Mouse (Mus musculus): ENCODE measurements at regions not wholly inside any gene's neighbourhood (a gene's known extent, or its start where the extent isn't known, plus 50 kb on each side); places are given as distances from the start of the nearest gene placed in this dataset.

- no peak for DNase-seq
Observed at GRCm38 (mm10) chr5:12926289-12926688, 198.9 kb upstream of the Sema3a start.

DNA sequence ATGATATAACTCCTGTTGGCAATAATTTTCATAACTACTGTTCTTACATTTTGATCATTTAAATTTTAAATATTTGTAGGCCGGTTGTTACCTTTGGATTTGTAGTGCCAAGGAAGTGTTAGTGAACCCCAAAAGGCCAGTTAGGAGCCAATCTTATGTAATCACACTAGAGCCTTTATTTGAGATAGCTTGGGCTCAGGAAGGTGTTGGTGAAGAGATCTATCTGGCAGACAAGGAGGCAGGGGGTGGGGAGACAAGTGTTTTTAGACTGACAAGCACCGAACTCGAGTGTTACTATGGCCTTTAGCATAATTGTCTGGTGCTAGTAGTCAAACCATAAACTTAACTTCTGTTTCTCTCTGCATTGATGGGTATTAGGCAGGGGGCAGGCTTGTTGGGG, 198.0 kb upstream of the Sema3a start:
- DNase-seq = no peak

GRCm38 (mm10) chr5:12937052-12937451, 188.2 kb upstream of the Sema3a start:
- no peak for DNase-seq

DNA sequence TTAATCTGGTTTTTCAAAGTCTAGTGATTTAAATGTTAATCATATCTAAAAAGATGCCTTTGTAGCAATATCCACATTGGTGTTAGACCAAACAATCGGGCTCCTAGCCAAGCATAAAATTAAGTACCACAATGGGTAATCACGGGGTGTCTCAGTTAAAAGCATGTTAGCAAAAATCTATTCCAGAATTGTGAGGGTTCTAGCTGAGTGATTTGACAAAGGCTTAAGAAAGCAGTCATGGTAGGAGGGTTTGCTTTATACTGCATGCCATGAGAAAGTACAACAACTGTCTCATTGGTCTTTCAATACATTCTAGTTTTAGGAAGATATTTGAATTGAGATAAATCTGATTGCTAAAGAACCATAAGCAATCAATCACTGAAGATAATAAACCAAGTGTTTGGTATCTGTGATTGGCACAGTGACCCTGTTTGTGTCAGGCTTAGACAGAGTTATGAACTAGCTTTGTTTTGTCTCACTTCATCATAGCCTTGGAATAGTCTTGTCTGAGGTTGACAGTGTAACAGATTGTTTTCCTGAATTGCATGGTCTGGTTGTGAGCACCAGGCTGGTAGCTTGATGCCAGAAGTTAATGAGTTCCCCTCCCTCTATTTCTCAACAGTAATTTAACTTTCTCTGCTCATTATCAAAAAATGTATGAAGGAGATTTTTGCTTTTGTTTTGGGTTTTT, 186.9 kb upstream of the Sema3a start:
- no peak for DNase-seq

DNA sequence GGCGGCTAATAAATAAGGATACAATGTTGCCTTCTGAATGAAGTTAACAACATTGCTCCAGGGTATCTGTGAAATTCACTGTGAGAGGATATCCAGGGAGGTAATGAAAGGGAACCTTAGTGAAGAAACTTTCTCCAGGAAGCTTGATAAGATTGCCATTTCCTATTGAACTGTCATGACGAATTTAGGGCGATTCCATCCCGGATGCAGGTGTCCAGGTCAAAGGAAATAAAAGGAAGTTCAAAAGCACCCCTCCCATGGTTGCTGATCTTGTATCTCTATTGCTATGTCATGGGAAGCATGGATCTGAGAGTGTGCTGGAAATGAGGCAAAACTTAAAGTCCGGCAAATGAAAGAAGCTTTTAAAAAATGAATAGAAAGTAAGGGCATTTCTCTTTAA, 180.7 kb upstream of the Sema3a start:
- DNase-seq = no peak

GRCm38 (mm10) chr5:12948472-12948871, 176.7 kb upstream of the Sema3a start:
- DNase-seq = no peak

- DNase-seq = no peak
Observed at GRCm38 (mm10) chr5:12970987-12971386, 154.2 kb upstream of the Sema3a start.

DNA sequence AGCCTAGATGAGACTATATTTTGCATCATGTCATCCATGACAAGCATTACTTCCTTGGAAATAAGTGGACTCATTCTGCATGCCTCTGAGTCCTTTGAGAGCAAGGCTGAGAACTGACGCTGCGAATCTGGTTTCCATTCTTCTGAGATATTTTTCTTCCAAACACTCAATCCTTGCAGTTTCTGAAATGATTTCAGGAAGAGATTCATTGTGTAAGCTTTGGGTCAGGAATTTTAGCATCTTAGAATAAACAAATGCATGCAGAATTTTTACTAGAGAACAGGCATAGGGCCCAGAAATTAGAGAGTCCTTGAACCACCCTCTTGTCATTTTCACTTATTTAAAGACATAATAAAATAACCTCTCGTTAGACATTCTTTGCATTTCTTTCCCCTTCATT, 151.5 kb upstream of the Sema3a start:
- no peak for DNase-seq

DNA sequence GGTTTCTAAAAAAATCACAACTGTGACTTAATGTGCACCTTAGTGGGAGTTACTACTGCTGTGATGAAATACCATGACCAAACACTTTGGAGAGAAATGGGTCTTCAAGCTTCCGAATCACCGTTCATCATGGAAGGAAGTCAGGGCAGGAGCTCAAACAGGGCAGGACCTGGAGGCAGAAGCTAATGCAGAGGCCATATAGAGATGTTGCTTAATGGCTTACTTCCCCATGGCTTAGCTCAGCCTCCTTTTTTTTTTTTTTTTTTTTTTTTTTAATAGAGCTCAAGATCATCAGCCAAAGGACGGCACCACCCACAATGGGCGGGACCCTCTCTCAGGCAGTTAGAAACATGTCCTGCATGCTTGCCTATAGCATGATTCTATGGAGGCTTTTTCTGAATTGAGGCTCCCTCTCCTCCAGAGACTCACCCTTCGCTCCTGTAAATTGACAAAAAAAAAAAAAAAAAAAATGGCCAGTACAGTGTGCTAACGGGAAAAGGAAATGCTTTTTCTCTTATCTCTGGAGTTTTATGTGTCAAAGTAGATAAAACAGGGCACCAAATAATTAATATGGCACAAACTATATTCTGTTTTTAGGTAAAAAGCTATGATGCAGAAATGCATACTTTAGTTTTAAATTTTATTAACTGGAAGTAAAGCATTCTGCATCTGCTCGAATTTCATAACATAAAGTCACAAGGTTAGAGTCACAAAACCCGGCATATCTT, 149.0 kb upstream of the Sema3a start:
- no peak for DNase-seq

DNA sequence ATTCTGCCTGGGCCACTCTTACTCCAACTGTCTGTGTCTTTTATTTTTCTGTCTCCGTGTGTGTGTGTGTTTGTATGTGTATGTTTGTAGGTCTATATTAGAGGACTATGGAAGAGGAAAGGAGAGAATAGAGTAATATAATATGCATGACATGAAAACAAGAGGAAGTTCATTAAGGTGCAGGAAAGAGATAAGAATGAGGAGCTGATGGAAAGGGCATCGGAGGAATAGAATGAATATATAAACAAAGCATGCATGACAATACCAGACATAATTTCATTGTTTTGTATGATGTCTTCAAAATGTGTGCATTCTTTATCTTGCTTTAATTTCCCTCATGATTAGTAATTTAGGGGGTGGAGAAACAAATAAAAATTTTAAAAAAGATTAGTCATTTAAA, 147.3 kb upstream of the Sema3a start:
- no peak for DNase-seq

- no peak for DNase-seq
Observed at GRCm38 (mm10) chr5:12993826-12994225, 131.4 kb upstream of the Sema3a start.

DNA sequence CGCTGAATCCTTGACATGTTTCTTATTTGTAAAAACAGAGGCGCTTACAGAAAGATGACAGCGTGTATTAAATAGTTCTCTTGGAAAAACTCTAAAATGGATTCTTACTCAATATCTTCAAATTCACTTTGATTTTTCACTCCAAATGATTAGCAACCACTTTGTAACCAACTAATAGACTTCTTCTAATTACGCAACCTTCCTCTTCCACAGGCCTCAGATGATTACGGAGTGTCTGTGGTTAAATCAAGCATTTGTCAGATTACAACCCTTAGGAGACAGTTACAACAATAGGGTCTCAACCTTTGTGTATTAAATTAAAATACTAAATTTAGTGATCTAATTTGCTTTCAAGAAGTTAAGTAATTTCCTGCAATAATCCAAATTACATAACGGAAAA, 127.8 kb upstream of the Sema3a start:
- no peak for DNase-seq

- DNase-seq = no peak
Observed at GRCm38 (mm10) chr5:13007132-13007531, 118.1 kb upstream of the Sema3a start.

DNA sequence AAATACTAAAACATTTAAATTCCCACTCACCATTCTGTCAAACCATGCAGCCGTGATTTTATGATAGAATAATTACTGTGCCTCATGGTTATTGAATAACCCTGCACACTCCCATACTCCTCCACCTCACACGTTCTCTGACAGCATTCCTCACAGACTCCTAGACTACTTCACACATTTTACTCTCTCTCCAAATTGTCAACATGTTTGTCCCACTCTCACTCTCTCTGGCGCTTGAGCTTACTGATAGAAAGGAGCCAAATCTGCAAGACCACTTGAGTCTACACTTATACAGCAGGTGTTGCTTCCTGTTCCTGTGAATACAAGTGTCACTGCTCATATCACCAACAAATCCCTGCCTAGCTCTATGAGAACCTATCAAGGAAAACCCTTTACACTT, 102.9 kb upstream of the Sema3a start:
- no peak for DNase-seq

DNA sequence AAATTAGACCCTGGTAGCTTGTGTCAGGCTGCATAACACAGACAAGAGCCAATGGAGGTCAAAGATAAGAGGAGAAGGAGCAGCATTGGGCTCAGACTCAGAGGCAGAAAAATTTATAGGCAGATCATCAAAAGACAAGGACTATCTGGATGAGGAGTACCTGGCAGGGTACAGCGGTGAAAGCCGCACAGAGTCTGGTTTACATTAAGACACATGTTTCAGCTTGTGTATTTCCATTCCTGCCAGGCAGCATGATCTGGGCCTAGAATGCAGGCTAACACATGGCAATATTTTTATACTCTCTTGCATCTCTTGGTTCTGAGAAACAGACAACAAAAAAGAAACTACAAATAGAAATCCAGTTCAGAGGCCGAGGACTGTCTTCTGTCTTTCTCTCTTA, 91.9 kb upstream of the Sema3a start:
- DNase-seq = no peak

DNA sequence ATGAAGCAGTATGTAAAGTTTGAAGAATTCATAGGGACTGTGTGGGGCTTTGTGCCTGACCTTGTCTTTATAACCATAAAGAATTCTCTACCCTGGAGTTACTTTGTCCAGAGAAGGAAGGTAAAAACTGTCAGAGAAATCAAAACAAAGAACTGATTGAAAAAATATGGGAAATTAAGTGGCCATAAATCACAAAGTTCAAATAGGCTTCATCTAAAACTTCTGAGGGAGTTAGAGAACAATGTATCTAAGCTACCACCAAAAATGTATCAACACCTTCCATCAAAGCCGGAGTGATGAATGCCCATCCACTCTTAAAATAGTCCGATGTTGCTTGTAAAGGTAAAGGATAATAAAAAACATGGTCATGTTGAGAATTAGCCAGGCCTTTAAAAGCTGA, 89.1 kb upstream of the Sema3a start:
- no peak for DNase-seq

DNA sequence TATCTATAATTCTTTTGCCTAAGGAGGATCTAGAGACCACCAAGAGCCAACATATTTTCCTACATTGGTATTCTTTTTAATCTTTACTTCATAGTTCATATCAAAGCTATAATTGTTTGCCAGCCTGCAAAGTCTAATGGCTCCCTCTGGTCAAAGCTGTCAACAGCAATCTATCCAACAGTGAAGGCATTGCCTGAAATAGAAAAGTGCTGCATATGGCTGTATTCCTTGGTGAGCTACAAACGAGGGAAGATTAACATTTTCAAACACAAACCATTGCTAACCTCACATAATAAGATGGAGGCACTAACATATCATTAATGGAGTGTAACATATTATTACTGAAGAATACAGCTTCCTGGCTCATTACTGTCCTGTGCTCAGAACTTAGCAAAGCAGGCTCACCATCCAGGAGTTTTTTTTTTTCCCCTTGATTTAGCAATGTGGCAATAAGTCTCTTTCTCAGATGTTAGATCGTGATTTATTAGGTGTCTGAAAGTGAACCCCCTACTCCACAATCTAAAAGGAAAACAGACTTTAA, 66.3 kb upstream of the Sema3a start:
- DNase-seq = no peak

DNA sequence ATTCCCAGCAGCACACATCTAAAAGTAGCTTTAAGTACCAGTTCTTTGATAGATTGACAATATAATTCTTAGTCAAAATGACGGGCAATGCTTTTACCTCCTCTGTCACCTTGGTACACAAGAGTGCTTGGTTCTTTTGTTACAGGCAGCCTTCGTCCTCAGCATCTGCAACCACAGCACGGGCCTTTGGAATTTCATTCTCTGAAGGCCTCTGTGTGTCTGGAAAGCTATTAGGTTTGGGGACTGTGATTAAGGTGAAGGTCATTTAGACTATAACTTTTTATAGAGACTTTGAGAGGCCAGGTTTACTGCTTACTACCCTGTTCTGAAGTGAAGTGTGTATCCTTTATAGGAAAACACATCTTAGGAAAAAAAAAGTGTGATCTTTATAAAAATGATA, 58.3 kb upstream of the Sema3a start:
- DNase-seq = no peak

Measured in layer of hippocampus, adult 9-11 months (tissue).